Mouse (Mus musculus) midbrain, embryonic 11.5 days (tissue): ENCODE results near the gene Rad1. TPM values are rescaled to one million over a fixed set of nuclear protein-coding genes. Genes with fewer than 3 reads are reported as not detected.
"Not testable (repeated sequence)": the region's sequence is repeated elsewhere in the genome, so short reads cannot be mapped to it uniquely, and the experiment has no call there.

Source experiments
- ATAC-seq: fragments of 200-750 bp; cut with Nextera tagmentation; 2 replicates; pipeline ENCODE4 v1.8.0; 2017; ENCODE audit warnings: moderate TSS enrichment, moderate library complexity; ENCODE audit not compliant: low FRiP score
- DNase-seq: peaks from one replicate; pipeline ENCODE4 v3.0.0; 2015; ENCODE audit warnings: low spot score; ENCODE audit errors: missing footprints
- H3K27ac ChIP-seq: fragments of 300-500 bp; sonication (generic); 2 replicates; pipeline ENCODE4 v1.5.1; 2014; ENCODE audit warnings: low read depth, low read length
- H3K27me3 ChIP-seq: fragments of 300-500 bp; sonication (generic); 2 replicates; pipeline ENCODE4 v1.6.1; 2014; ENCODE audit warnings: mild to moderate bottlenecking, low read length, moderate library complexity, mixed read lengths; ENCODE audit not compliant: control insufficient read depth, insufficient read depth
- H3K36me3 ChIP-seq: fragments of 300-500 bp; sonication (generic); 2 replicates; pipeline ENCODE4 v1.6.1; 2014; ENCODE audit warnings: mild to moderate bottlenecking, low read length, moderate library complexity, mixed read lengths; ENCODE audit not compliant: control insufficient read depth, insufficient read depth
- H3K4me1 ChIP-seq: fragments of 300-500 bp; sonication (generic); 2 replicates; pipeline ENCODE4 v1.6.1; 2014; ENCODE audit warnings: low read length; ENCODE audit not compliant: control insufficient read depth, insufficient read depth
- H3K4me2 ChIP-seq: fragments of 300-500 bp; sonication (generic); 2 replicates; pipeline ENCODE4 v1.6.1; 2014; ENCODE audit warnings: mild to moderate bottlenecking, moderate library complexity
- H3K4me3 ChIP-seq: fragments of 300-500 bp; sonication (generic); 2 replicates; pipeline ENCODE4 v1.5.1; 2014; ENCODE audit warnings: low read depth, low read length
- H3K9ac ChIP-seq: fragments of 300-500 bp; sonication (generic); 2 replicates; pipeline ENCODE4 v1.6.1; 2014; ENCODE audit warnings: low read length
- H3K9me3 ChIP-seq: fragments of 300-500 bp; sonication (generic); 2 replicates; pipeline ENCODE4 v1.6.1; 2016; ENCODE audit warnings: low read length; ENCODE audit not compliant: control insufficient read depth
- WGBS: fragments of 180-500 bp; shearing (Covaris S2); extraction: QIAGEN DNeasy Blood & Tissue Kit; methylation state at CpG from one replicate; pipeline ENCODE4 v1.1.7; 2014; 5-methylcytosine and 5-hydroxymethylcytosine counted together
- polyA plus RNA-seq: library from polyadenylated mRNA; unstranded; fragments of >200 nt; fragmentation: Nextera tagmentation; extraction: Ambion mirVana; gene quantifications from 2 replicates; pipeline ENCODE4 v1.2.1, GENCODE M21; 2014

Rad1 gene
- polyA plus RNA-seq, 1 experiment from 2014 or later: 27.7 TPM

DNA sequence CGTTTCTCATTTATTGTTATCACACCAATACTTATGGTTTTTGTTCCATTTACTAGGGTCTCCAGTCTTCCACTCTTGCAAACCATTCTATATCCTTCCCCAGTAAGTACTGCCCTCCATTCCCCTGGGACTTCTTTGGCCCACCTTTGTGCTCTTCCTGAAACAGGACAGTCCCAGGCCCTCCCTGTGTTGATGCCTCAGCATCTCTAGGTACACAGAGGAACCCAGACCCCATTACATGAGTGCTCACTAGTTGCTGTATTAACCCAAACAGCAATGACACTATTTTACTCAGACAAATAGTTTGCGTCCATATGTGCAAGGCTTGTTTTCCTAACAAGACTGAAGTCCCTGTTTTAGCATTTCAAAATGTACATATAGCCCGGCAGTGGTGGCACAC is 17.1 kb upstream of the Rad1 start:
- WGBS: 83% methylated on average over 3 of the region's 3 CpGs
- Histone ChIP-seq H3K4me3 (no peak overlapping the region), H3K9me3 (no peaks in the 10 kb centered on the region), H3K4me2 (no peak overlapping the region), H3K4me1 (peaks cover 7% of the 10 kb centered on the region), H3K36me3 (no peaks in the 10 kb centered on the region), H3K27me3 (no peaks in the 10 kb centered on the region), H3K27ac (no peak overlapping the region), H3K9ac (no peak overlapping the region)
- DNase-seq (peak; percentile 80), ATAC-seq (no peak)

- Histone ChIP-seq H3K27ac (peak overlapping the region; percentile 58), H3K36me3 (no peaks in the 10 kb centered on the region), H3K9ac (peak overlapping the region; percentile 87), H3K4me1 (peaks cover 7% of the 10 kb centered on the region), H3K27me3 (no peaks in the 10 kb centered on the region), H3K4me3 (peak overlapping the region; percentile 82), H3K4me2 (peak overlapping the region; percentile 65), H3K9me3 (no peaks in the 10 kb centered on the region)
- DNase-seq (peak; percentile 95), ATAC-seq (peak; percentile 19)
- under 1% methylated on average over 40 of the region's 40 CpGs for WGBS
Observed at GRCm38 (mm10) chr15:10469641-10470150, 16.1 kb upstream of the Rad1 start.

DNA sequence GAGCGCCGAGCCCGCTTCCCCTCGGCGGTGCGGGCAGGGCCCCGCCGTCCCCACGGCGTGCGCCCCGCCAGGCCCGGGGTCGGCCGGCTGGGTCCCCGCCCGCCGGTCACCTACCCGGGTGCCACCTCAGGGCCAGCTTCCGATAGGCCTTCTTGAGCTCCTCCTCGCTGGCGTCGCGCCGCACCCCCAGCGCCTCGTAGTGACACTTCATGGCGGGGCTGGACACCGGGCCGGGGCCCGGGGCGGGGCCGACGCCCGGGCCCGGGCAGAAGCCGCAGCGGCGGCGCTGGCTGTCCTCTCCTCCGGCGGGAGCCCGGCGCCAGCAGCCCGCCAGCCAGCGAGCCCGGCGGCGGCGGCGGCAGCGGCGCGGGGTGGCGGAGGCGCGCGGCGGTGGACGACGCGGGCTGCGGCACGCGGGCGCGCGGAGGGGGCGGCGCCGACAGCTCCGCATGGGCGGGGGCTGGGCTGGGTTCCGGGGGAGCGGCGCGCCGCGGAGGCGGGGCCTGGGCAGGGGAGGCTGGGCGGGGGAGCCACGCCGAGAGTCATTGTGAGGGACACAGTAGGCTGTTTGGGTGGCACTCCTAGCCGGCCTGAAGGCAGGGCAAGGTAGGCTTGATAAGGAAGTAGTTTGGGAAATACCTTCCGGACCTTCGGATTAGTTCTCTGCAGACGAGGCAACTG is 15.5 kb upstream of the Rad1 start, which contains the start of gene Dnajc21:
Gene Dnajc21 (minus strand): TSS at position 366 of the 681 bp plus-strand sequence.
- Histone ChIP-seq H3K9ac (peak within 1 kb of the TSS; percentile 87), H3K27me3 (no peaks in the 10 kb centered on the region), H3K4me1 (peaks cover 7% of the 10 kb centered on the region), H3K36me3 (0 out of 2 replicates have a peak, but pooled peaks cover under 1% of the 10 kb centered on the region), H3K4me3 (peak within 1 kb of the TSS; percentile 82), H3K27ac (peak within 1 kb of the TSS; percentile 58), H3K9me3 (no peaks in the 10 kb centered on the region), H3K4me2 (peak within 1 kb of the TSS; percentile 65)
- WGBS: 1% methylated on average over 56 of the region's 87 CpGs
- DNase-seq (peak; percentile 98), ATAC-seq (peak; percentile 97)

- Histone ChIP-seq H3K9me3 (no peaks in the 10 kb centered on the region), H3K36me3 (peaks cover 5% of the 10 kb centered on the region; the same call in 1 of the 2 replicates), H3K4me2 (peak overlapping the region; percentile 65), H3K27me3 (no peaks in the 10 kb centered on the region), H3K4me1 (peaks cover 7% of the 10 kb centered on the region), H3K27ac (no peak overlapping the region), H3K4me3 (peak overlapping the region; percentile 82), H3K9ac (peak overlapping the region; percentile 87)
- 17% methylated on average over 3 of the region's 3 CpGs for WGBS
- ATAC-seq (peak; percentile 47; the same call in 1 of the 2 replicates), DNase-seq (no peak)
Observed at GRCm38 (mm10) chr15:10470941-10471340, 14.9 kb upstream of the Rad1 start.

DNA sequence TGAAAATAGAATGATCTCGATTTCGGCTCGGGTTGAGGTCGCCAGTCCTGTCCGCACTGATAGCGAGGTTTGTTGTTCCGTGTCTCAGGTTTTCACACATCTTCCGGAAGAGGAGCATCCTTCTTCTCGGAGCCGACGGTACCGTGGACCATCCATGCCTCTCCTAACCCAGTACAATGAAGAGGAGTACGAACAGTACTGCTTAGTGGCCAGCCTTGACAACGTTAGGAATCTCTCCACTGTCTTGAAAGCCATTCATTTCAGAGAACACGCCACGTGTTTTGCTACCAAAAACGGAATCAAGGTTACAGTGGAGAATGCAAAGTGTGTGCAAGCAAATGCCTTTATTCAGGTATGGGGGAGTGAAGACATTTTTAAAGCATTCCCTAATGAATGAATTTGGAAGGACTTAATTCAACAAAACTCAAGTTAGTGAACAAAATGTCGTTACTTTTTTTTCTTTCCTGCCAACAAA is 584 bp downstream of the Rad1 start:
- no peaks in the 10 kb centered on the region for H3K27me3 ChIP-seq
- peak overlapping the region; percentile 54; the same call in 1 of the 2 replicates for H3K27ac ChIP-seq
- H3K9me3 ChIP-seq: no peaks in the 10 kb centered on the region
- peaks cover 2% of the 10 kb centered on the region; the same call in 1 of the 2 replicates for H3K36me3 ChIP-seq
- DNase-seq (no peak), ATAC-seq (peak; percentile 61)
- H3K4me3 ChIP-seq: peak overlapping the region; percentile 90
- H3K4me2 ChIP-seq: peak overlapping the region; percentile 60
- WGBS: 1% methylated on average over 18 of the region's 18 CpGs
- H3K9ac ChIP-seq: peak overlapping the region; percentile 83
- H3K4me1 ChIP-seq: peaks cover 14% of the 10 kb centered on the region

DNA sequence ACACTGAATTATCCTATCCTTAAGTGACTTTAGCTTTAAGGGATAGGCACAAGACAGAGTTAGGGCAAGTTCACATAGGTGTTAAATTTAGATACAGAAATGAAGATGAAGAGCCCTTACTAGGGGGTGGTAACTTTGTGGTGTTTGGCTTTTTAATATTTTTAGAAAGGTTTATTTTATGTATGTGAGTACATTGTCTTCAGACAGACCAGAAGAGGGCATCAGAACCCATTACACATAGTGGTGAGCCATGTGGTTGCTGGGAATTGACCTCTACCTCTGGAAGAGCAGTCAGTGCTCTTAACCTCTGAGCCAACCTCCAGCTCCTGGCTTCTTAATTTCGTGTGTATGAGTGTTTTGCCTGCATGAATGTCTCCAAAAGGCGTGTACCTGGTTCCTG is 1.4 kb downstream of the Rad1 start:
- no peaks in the 10 kb centered on the region for H3K27me3 ChIP-seq
- H3K36me3 ChIP-seq: peaks cover 2% of the 10 kb centered on the region; the same call in 1 of the 2 replicates
- peak overlapping the region; percentile 9; the same call in 1 of the 2 replicates for H3K9ac ChIP-seq
- peak overlapping the region; percentile 90; the same call in 1 of the 2 replicates for H3K4me3 ChIP-seq
- no peak overlapping the region for H3K27ac ChIP-seq
- DNase-seq (no peak), ATAC-seq (no peak)
- peak overlapping the region; percentile 60 for H3K4me2 ChIP-seq
- H3K9me3 ChIP-seq: no peaks in the 10 kb centered on the region
- WGBS: 70% methylated on average over 2 of the region's 2 CpGs
- peaks cover 14% of the 10 kb centered on the region for H3K4me1 ChIP-seq

GRCm38 (mm10) chr15:10490101-10490500 is 4.3 kb downstream of the Rad1 start:
- H3K36me3 ChIP-seq: no peaks in the 10 kb centered on the region
- no peak overlapping the region for H3K27ac ChIP-seq
- no peaks in the 10 kb centered on the region for H3K27me3 ChIP-seq
- no peaks in the 10 kb centered on the region for H3K9me3 ChIP-seq
- H3K4me2 ChIP-seq: no peak overlapping the region
- H3K9ac ChIP-seq: no peak overlapping the region
- H3K4me1 ChIP-seq: peaks cover 4% of the 10 kb centered on the region
- no peak for DNase-seq
- no peak overlapping the region for H3K4me3 ChIP-seq
- no peak for ATAC-seq
- 94% methylated on average over 5 of the region's 5 CpGs for WGBS

GRCm38 (mm10) chr15:10495944-10496343 is 10.1 kb downstream of the Rad1 start:
- Histone ChIP-seq H3K27ac (no peak overlapping the region), H3K27me3 (no peaks in the 10 kb centered on the region), H3K9me3 (no peaks in the 10 kb centered on the region), H3K9ac (no peak overlapping the region), H3K4me3 (no peak overlapping the region), H3K36me3 (no peaks in the 10 kb centered on the region), H3K4me1 (no peaks in the 10 kb centered on the region), H3K4me2 (no peak overlapping the region)
- WGBS: 94% methylated on average over 11 of the region's 11 CpGs
- ATAC-seq (no peak), DNase-seq (no peak)

DNA sequence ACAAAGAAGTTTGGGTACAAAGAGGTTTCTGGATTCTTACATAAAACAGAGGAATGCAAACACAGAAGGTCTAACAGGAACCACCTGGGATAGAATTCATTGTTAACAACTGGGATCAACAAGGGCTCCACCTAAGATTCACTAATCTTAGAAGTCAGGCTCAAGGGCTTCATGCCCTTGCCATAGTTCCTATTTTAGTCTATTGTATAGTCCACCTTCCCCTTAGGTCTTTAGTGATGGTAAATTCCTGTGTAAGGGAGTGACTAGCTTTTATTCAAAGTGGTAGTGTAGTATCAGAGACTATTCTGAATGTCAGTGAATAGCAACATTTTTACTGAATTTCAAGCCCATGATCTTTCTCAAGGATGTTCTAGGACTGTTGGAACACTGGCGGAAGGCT is 10.9 kb downstream of the Rad1 start:
- H3K9me3 ChIP-seq, H3K27ac ChIP-seq, H3K27me3 ChIP-seq, DNase-seq, H3K36me3 ChIP-seq, H3K4me2 ChIP-seq, H3K4me1 ChIP-seq, H3K9ac ChIP-seq, H3K4me3 ChIP-seq, ATAC-seq: not testable (repeated sequence)
- 100% methylated on average over 1 of the region's 1 CpGs for WGBS
